Mouse (Mus musculus) limb, embryonic 15.5 days (tissue): ENCODE results near the gene Rsad2. TPM values are rescaled to one million over a fixed set of nuclear protein-coding genes. Genes with fewer than 3 reads are reported as not detected.
"Not testable (repeated sequence)": the region's sequence is repeated elsewhere in the genome, so short reads cannot be mapped to it uniquely, and the experiment has no call there.

Experiments used
- ATAC-seq: fragments of 200-750 bp; cut with Nextera tagmentation; 2 replicates; pipeline ENCODE4 v1.8.0; 2017; ENCODE audit warnings: low read depth, moderate TSS enrichment; ENCODE audit not compliant: insufficient number of reproducible peaks, low FRiP score, low TSS enrichment
- H3K27ac ChIP-seq: fragments of 300-500 bp; sonication (generic); 2 replicates; pipeline ENCODE4 v1.5.1; 2015; ENCODE audit warnings: moderate library complexity, mild to moderate bottlenecking, inconsistent platforms
- H3K27me3 ChIP-seq: fragments of 300-500 bp; sonication (generic); 2 replicates; pipeline ENCODE4 v1.6.1; 2015; ENCODE audit warnings: inconsistent platforms
- H3K36me3 ChIP-seq: fragments of 300-500 bp; sonication (generic); 2 replicates; pipeline ENCODE4 v1.6.1; 2015; ENCODE audit warnings: inconsistent platforms
- H3K4me1 ChIP-seq: fragments of 300-500 bp; sonication (generic); 2 replicates; pipeline ENCODE4 v1.6.1; 2015; ENCODE audit warnings: inconsistent platforms
- H3K4me2 ChIP-seq: fragments of 300-500 bp; sonication (generic); 2 replicates; pipeline ENCODE4 v1.6.1; 2015; ENCODE audit warnings: mild to moderate bottlenecking, inconsistent platforms
- H3K4me3 ChIP-seq: fragments of 300-500 bp; sonication (generic); 2 replicates; pipeline ENCODE4 v1.5.1; 2015; ENCODE audit warnings: mild to moderate bottlenecking, inconsistent platforms
- H3K9ac ChIP-seq: fragments of 300-500 bp; sonication (generic); 2 replicates; pipeline ENCODE4 v1.6.1; 2015; ENCODE audit warnings: inconsistent platforms
- H3K9me3 ChIP-seq: fragments of 300-500 bp; sonication (generic); 2 replicates; pipeline ENCODE4 v1.6.1; 2016; ENCODE audit warnings: inconsistent platforms
- WGBS: fragments of 180-500 bp; shearing (Covaris S2); methylation state at CpG from one replicate; pipeline ENCODE4 v1.1.7; 2015; 5-methylcytosine and 5-hydroxymethylcytosine counted together
- polyA plus RNA-seq: library from polyadenylated mRNA; unstranded; fragments of >200 nt; fragmentation: Nextera tagmentation; extraction: Ambion mirVana; gene quantifications from 2 replicates; pipeline ENCODE4 v1.2.1, GENCODE M21; 2015

Gene Rsad2
- polyA plus RNA-seq = 1.1 and 1.3 TPM in 2 replicates

DNA sequence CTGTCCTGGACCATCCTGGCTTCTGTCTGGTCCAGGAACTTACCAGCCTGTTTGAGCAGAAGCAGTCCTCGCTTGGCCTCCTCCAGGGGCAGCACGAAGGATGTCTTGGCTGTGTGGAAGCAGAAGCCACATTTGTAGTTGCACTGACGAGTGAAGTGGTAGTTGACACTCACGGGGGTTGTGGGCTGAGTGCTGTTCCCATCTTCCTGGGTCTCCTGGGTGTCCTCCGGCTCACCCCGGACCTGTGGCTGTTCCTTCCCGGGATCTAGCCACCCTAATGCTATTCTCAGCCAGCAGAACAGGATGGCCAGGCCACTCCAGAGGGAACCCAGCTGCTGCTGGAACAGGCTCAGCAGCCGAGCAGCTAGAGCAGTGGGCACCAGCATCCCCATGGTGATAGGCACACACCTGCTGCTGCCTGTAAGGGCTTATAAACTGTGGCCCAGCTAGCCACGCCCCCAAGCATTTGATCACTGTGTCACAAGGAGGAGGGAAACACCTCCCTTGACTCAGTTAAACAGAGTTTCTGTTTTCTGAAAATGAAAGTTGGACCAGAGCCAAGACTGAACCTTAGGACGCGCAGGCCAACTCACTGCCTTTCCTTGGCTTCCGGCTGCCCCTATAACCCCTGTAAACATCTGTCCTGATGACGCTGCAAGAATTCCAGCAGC, at the start of gene Rsad2:
Rsad2 (minus strand) TSS at position 425 of the 671 bp plus-strand sequence.
- ATAC-seq = peak; percentile 71; the same call in 1 of the 2 replicates
- Histone ChIP-seq H3K36me3 (no peaks in the 10 kb centered on the region), H3K4me3 (no peak within 1 kb of the TSS; the same call in 1 of the 2 replicates), H3K4me1 (peaks cover 11% of the 10 kb centered on the region), H3K4me2 (peak within 1 kb of the TSS; percentile 17), H3K9me3 (no peaks in the 10 kb centered on the region), H3K27ac (peak within 1 kb of the TSS; percentile 11; the same call in 1 of the 2 replicates), H3K27me3 (no peaks in the 10 kb centered on the region), H3K9ac (no peak within 1 kb of the TSS)
- 36% methylated on average over 13 of the region's 13 CpGs for WGBS

DNA sequence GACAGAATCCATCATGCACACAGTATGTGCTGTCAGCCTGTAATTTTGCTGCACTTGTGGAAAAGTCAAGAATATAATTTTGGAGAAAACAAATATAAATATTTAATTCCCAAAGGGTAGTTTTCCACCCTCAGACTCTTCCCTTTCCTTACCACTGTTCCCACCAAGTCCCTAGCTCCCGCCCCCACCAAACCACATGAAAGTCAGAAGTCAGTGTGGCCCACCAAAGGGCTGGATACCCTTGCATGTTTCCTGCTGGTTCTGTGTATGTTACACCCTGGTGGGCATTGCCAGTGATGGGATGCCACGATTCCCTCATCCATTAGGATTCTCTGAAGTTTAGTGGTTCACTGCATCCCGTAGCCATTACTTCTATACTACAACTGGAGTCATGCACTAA, 44.8 kb upstream of the Rsad2 start:
- H3K27ac ChIP-seq = no peak overlapping the region
- H3K27me3 ChIP-seq = no peaks in the 10 kb centered on the region
- no peak overlapping the region for H3K4me2 ChIP-seq
- H3K4me1 ChIP-seq = no peaks in the 10 kb centered on the region
- ATAC-seq = no peak
- no peaks in the 10 kb centered on the region for H3K36me3 ChIP-seq
- H3K9me3 ChIP-seq = no peaks in the 10 kb centered on the region
- 81% methylated on average over 3 of the region's 3 CpGs for WGBS
- H3K9ac ChIP-seq = no peak overlapping the region
- no peak overlapping the region for H3K4me3 ChIP-seq

DNA sequence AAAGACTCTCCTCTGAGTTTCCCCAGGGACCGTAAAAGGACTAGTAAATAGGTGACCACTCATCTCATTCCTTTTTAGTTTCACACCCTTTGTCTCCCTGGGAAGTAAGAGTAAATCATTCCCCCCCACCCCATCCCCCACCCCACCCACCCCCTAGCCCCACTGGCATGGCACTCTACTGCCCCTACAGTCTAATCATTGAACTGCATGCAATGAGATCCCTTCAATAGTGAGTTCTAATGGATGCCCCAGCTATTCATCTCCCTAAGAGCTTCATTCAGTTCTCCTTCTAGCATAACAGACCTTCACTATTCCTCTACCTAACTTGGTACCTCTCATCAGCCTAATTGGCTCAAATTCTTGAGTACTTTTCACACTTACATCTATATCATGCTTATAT, 33.7 kb upstream of the Rsad2 start:
- Histone ChIP-seq H3K4me3 (no peak overlapping the region), H3K4me1 (peaks cover 10% of the 10 kb centered on the region), H3K27ac (no peak overlapping the region), H3K9ac (no peak overlapping the region), H3K36me3 (no peaks in the 10 kb centered on the region), H3K27me3 (no peaks in the 10 kb centered on the region), H3K9me3 (no peaks in the 10 kb centered on the region), H3K4me2 (no peak overlapping the region)
- no peak for ATAC-seq
- 97% methylated on average over 1 of the region's 1 CpGs for WGBS

DNA sequence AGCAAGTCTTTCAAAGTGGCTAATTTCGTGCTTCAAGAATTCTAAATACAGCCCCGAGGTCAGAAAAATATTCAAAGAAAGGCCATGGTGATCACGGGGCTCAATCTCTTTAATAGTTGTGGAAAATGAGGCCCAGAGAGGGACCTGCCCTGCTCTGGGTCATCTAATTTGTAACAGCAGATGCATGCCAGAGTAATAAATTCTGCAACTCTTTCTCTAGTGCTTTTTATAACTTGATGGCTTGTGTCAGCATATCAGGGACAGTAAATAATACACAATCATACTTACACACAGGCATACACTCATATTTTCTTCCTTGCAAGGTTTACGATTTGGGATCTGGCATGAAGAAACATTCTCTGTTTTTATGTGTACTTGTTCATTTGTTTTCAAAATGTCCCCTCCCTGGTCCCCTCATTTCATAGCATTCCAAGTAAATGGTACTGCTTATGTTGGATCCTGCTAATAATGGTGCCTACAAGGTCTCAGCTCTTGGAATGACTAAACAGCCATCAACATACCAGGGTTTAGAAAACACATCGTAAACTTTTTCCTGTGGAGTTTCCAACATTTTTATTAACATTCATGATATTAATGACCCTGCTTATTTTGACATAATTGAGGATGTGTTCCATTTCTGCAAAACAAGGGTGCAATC, 32.5 kb upstream of the Rsad2 start:
- no peak overlapping the region for H3K4me3 ChIP-seq
- ATAC-seq = no peak
- H3K9ac ChIP-seq = no peak overlapping the region
- no peaks in the 10 kb centered on the region for H3K9me3 ChIP-seq
- peaks cover 8% of the 10 kb centered on the region for H3K4me1 ChIP-seq
- H3K4me2 ChIP-seq = no peak overlapping the region
- 23% methylated on average over 5 of the region's 5 CpGs for WGBS
- no peak overlapping the region; the same call in 1 of the 2 replicates for H3K27ac ChIP-seq
- H3K36me3 ChIP-seq = no peaks in the 10 kb centered on the region
- no peaks in the 10 kb centered on the region for H3K27me3 ChIP-seq

DNA sequence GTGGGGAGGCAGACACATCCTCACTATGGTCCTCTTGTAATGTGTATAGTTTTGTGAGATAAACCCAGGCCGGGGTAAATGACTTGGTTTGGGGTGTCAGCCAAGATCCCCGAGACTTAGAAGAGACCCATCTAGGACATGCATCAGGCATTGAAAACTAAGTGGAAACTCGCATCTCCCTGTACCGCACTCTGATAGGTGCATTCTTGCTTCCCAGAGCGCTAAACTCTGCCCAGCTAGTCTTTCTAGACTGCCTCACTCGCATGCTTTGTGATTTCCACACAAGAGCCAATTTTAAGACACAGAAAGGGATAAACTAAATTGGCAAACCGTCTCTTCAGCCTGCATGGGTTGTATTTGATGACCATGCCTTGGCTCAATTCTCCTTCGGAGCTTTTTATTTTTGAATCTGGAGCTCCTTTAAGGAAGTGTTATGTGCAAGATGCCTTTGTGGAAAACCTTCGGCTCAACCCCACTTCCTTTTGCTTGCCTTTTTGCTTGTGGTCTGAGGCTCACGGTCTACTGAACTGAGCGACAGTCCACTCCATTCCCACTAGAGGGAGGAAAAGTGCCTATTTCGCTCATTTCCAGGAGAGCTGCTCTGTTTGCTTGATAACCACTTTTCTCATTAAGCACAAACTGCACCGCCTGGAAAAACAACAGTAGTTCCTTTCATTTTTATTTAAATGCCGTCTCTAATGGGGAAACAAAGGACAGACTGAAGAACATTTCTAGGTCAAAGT, 31.8 kb upstream of the Rsad2 start:
- Histone ChIP-seq H3K9ac (no peak overlapping the region), H3K36me3 (no peaks in the 10 kb centered on the region), H3K4me2 (no peak overlapping the region), H3K9me3 (no peaks in the 10 kb centered on the region), H3K27ac (peak overlapping the region; percentile 43; the same call in 1 of the 2 replicates), H3K27me3 (no peaks in the 10 kb centered on the region), H3K4me1 (peaks cover 8% of the 10 kb centered on the region), H3K4me3 (no peak overlapping the region)
- no peak for ATAC-seq
- 39% methylated on average over 14 of the region's 14 CpGs for WGBS

DNA sequence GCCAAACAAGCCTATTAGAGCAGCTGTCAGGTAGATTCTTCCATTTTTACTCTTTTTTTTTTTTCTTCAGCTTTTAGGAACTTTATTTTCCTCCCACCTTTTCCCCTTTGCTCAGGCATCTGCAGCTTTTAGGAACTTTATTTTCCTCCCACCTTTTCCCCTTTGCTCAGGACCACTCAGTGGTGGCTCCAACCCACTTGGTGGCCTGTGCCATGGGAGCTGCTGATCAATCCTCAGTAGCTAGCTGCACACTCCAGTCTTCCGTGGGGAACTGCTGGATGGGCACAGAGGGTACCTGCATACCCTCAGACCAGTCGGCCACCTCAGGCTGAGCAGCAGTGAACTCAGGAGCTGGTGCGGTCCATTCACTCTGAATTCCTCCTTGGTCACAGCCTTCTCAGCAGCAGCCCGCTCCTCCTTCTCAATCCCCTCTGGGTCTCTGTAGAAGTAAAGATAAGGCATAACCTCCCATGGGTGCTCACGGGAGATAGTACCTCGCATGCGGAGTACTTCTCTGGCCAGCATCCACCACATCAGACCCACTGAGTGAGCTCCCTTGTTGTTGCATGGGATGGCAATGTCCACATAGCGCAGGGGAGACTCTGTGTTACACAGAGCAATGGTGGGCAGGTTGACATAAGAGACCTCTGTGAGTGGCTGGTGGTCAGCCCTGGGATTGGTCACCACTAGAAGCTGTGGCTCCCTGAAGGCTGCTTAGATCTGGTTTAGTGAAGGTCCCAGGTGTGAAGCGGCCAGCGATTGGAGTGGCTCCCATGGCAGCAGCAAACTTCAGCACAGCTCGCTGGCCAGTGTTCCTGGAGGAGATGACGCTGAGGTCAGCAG, 29.7 kb upstream of the Rsad2 start:
- H3K4me3 ChIP-seq, H3K36me3 ChIP-seq, ATAC-seq, H3K9me3 ChIP-seq, H3K4me1 ChIP-seq, H3K27ac ChIP-seq, H3K4me2 ChIP-seq, H3K9ac ChIP-seq, H3K27me3 ChIP-seq: not testable (repeated sequence)
- 90% methylated on average over 12 of the region's 12 CpGs for WGBS

DNA sequence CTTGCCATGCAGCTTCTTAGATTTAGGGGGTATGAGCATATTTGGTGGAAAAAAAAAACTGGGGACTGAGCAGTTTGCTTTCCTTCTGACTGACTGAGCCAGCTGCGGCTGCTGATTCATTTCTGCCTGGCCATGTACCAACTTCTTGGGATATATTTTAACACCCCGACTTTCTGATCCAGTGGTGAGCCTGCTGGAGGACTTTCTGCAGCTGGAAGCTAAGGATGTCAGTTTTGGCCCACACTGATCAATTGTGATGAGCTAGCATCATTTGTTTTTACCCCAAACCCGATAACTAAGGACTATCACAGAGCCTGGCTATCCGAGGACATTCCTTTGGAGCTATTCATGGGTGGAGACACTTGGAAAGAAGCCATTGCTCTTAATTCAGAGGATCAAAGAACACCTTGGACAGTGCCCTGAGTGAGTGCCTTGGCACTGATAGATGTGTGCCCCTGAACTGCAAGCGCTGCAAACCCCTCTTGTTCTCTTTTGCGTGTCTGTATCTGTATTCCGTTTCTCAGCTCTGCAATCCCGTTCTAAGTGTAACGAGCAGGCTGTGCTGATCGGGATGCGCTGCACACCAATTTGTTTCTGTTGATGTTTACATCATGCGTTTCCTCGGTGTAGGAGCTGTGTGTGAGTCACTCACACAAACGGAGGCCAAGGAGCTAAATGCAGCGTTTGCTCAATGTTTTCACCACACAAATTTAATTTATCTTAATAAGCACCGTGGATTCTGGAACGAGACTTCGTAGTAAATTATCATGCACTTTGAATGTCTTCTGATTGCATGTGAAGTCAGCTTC, 22.1 kb upstream of the Rsad2 start:
- H3K27me3 ChIP-seq = no peaks in the 10 kb centered on the region
- no peak overlapping the region for H3K4me2 ChIP-seq
- no peaks in the 10 kb centered on the region for H3K9me3 ChIP-seq
- ATAC-seq = no peak
- H3K9ac ChIP-seq = no peak overlapping the region
- no peak overlapping the region; the same call in 1 of the 2 replicates for H3K27ac ChIP-seq
- 73% methylated on average over 18 of the region's 18 CpGs for WGBS
- H3K36me3 ChIP-seq = 0 out of 2 replicates have a peak, but pooled peaks cover 4% of the 10 kb centered on the region
- no peak overlapping the region for H3K4me3 ChIP-seq
- H3K4me1 ChIP-seq = peaks cover 3% of the 10 kb centered on the region; the same call in 1 of the 2 replicates

DNA sequence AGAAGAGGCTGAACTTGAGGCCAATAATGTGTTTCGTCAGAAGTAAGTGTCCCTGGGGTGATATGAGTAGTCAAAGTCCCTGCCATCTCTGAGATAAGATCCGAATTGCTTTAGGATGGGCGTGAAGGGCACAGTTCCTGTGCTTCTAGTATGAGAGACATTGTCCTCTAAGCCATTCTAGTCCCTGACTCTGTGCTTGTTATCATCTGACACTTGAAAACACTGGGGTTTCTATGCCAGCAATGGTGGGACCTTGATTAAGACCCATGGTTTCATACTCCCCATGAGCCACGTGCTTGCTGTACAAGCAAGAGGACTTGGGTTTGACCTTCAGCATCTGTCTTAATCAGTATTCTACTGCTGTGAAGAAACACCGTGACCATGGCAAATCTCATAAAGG, 20.9 kb upstream of the Rsad2 start:
- WGBS = 84% methylated on average over 5 of the region's 5 CpGs
- ATAC-seq = no peak
- Histone ChIP-seq H3K4me2 (no peak overlapping the region), H3K9me3 (no peaks in the 10 kb centered on the region), H3K36me3 (0 out of 2 replicates have a peak, but pooled peaks cover 4% of the 10 kb centered on the region), H3K4me3 (no peak overlapping the region), H3K27ac (no peak overlapping the region), H3K27me3 (no peaks in the 10 kb centered on the region), H3K4me1 (peaks cover 3% of the 10 kb centered on the region; the same call in 1 of the 2 replicates), H3K9ac (no peak overlapping the region)

DNA sequence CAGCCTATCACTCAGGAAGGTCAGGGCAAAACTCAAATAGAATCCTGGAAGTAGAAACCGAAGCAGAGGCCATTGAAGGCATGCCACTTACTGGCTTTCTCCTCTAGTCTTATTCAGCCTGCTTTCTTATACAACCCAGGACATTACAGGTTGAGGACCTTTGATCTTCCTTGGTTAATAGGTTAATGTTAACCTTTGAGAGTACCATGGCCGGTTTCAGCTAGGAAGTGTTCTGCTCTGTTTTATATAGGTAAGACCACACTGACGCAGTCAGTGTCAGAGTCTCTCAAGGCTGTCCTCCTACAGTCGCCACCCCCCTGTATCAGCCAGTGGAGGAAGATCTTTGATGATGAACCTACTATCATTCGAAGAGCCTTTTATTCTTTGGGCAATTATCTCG, 17.5 kb upstream of the Rsad2 start:
- Histone ChIP-seq H3K9ac (no peak overlapping the region), H3K4me3 (no peak overlapping the region), H3K4me2 (no peak overlapping the region), H3K36me3 (0 out of 2 replicates have a peak, but pooled peaks cover 4% of the 10 kb centered on the region), H3K27ac (no peak overlapping the region), H3K9me3 (no peaks in the 10 kb centered on the region), H3K27me3 (no peaks in the 10 kb centered on the region), H3K4me1 (peaks cover 17% of the 10 kb centered on the region)
- WGBS = 84% methylated on average over 6 of the region's 6 CpGs
- ATAC-seq = no peak

DNA sequence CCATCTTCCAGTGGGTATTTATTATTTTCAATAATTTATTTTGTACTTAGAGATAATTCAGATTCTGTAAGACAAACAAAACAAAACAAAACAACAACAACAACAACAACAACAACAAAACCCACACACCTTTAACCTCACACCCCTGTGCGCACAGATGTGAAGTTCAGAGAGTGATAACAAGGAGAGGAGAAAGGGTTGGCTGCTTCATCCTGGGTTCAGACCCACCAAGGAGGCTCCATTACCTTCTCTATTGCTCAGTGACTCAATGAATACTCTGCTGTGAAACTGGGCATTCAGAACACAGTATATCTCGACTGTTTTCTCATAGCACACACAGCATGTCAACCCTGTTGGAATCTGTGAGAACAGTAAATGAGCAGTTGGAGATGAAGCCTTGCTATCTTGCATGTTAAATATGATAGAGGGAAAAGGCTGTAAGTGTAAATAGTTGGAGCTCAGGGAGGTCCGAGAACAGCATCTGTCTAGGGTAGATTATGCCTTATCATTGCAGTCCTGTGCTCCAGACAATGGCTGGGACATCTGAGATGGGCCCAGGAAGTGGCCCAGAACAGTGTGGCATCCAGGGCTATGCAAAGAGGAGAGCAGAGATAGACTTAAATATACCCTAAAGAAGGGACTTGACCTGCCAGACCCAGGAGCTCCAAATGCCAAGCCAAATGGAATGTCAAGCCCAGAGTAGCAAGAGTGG, 16.7 kb upstream of the Rsad2 start:
- no peak overlapping the region for H3K4me2 ChIP-seq
- no peaks in the 10 kb centered on the region for H3K27me3 ChIP-seq
- H3K27ac ChIP-seq = no peak overlapping the region
- peaks cover 14% of the 10 kb centered on the region for H3K4me1 ChIP-seq
- H3K4me3 ChIP-seq = no peak overlapping the region
- no peak for ATAC-seq
- 86% methylated on average over 3 of the region's 3 CpGs for WGBS
- no peaks in the 10 kb centered on the region for H3K9me3 ChIP-seq
- H3K9ac ChIP-seq = no peak overlapping the region
- H3K36me3 ChIP-seq = 0 out of 2 replicates have a peak, but pooled peaks cover 4% of the 10 kb centered on the region
